Mouse (Mus musculus): ENCODE measurements at regions not wholly inside any gene's neighbourhood (a gene's known extent, or its start where the extent isn't known, plus 50 kb on each side); places are given as distances from the start of the nearest gene placed in this dataset.

DNA sequence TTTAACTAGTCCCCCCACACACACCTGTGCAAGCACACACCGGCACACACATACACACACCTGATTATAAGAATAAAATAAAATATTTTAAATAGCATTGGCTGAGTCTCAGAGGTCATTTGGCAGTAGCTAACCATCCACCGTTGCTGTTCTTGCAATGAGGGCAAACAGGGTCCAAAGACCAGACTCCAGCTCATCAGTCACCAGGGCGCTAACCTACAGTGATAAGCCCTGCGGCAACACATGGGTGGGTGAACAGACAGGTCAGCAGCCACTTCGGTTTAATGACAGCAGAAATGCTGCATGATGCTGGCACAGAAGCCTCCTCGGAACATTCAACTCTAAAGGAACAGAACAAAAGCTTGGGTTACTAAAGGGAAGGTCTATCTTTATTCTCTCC is 54.9 kb downstream of the Tas2r134 start:
- no peak for TF ChIP-seq CTCF (IDR thresholded peaks at IDR 0.05; ENCODE audit: low read depth)
- whole genome bisulfite sequencing = 77% methylated on average over 6 of the region's 6 CpGs

DNA sequence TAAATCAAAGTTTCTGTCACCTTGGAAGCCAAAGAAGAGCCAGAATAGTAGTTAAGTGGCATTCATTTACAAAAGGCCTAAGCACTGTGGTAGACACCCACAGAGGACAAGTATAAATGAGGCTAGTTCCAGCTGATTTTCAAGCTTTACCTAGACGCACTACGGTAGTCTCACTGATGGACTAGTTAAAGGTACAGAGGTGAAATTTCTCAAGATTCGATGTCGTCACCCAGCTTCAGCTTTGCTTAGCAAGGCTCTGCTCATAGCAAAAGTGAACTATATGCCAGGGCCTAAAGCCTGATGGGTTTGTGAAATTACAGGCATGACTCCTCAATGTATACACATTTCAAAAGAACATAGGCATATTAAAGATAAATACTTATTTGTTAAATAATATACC is 55.4 kb downstream of the Tas2r134 start:
- no peak for TF ChIP-seq CTCF (IDR thresholded peaks at IDR 0.05; ENCODE audit: low read depth)
- Histone ChIP-seq H3K4me3 (ENCODE audit: low read length) (no peak overlapping the region), H3K4me2 (ENCODE audit: low read depth, low read length) (no peak overlapping the region), H3K4me1 (ENCODE audit: insufficient read depth, low read length) (no peaks in the 10 kb centered on the region), H3K27me3 (ENCODE audit: insufficient read depth, low read length) (no peaks in the 10 kb centered on the region), H3K9me3 (ENCODE audit: low read length) (no peaks in the 10 kb centered on the region), H3K9ac (replicated peaks; ENCODE audit: low read length) (no peak overlapping the region), H3K36me3 (ENCODE audit: insufficient read depth, low read length) (no peaks in the 10 kb centered on the region), H3K27ac (no peak overlapping the region)
- ATAC-seq = no peak
- DNase-seq (ENCODE audit: low spot score) = no peak
- 82% methylated on average over 4 of the region's 4 CpGs for WGBS

More for the DNA sequence above, 54.9 kb downstream of the Tas2r134 start:
- Histone ChIP-seq H3K9ac (replicated peaks; ENCODE audit: low read length) (no peak overlapping the region), H3K4me2 (ENCODE audit: low read depth, low read length) (no peak overlapping the region), H3K27me3 (ENCODE audit: insufficient read depth, low read length) (no peaks in the 10 kb centered on the region), H3K9me3 (ENCODE audit: low read length) (no peaks in the 10 kb centered on the region), H3K36me3 (ENCODE audit: insufficient read depth, low read length) (no peaks in the 10 kb centered on the region), H3K4me3 (ENCODE audit: low read length) (no peak overlapping the region), H3K27ac (no peak overlapping the region), H3K4me1 (ENCODE audit: insufficient read depth, low read length) (no peaks in the 10 kb centered on the region)
- ATAC-seq (no peak), DNase-seq (ENCODE audit: low spot score) (no peak)

DNA sequence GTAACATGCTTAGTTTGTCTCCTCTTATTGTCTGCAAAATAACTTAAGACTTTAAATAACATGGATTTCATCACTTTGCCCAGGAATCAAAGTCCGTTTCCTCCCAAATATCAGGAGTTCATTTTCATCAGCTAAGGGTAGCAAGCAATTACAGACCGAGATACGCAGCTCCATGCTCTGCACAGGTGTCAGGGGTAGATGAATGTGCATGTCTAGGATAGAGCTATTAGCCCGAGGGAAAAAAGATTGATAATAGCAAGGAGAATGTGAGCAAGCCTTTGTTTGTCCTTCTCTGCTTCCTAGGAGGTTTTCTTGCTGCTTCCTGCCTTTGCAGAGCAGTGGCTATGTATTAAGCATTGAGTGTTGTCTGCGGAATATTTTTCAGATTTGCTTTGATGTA is 77.8 kb downstream of the Tas2r134 start:
- Histone ChIP-seq H3K27ac (no peak overlapping the region), H3K4me1 (ENCODE audit: insufficient read depth, low read length) (no peaks in the 10 kb centered on the region), H3K9me3 (ENCODE audit: low read length) (no peaks in the 10 kb centered on the region), H3K4me2 (ENCODE audit: low read depth, low read length) (no peak overlapping the region), H3K27me3 (ENCODE audit: insufficient read depth, low read length) (no peaks in the 10 kb centered on the region), H3K9ac (replicated peaks; ENCODE audit: low read length) (no peak overlapping the region), H3K36me3 (ENCODE audit: insufficient read depth, low read length) (no peaks in the 10 kb centered on the region), H3K4me3 (ENCODE audit: low read length) (no peak overlapping the region)
- 60% methylated on average over 5 of the region's 5 CpGs for WGBS
- no peak for TF ChIP-seq CTCF (IDR thresholded peaks at IDR 0.05; ENCODE audit: low read depth)
- ATAC-seq = no peak
- DNase-seq (ENCODE audit: low spot score) = no peak

- no peak for ATAC-seq
- DNase-seq (ENCODE audit: low spot score) = no peak
- Histone ChIP-seq H3K4me1 (ENCODE audit: insufficient read depth, low read length) (no peaks in the 10 kb centered on the region), H3K4me2 (ENCODE audit: low read depth, low read length) (no peak overlapping the region), H3K36me3 (ENCODE audit: insufficient read depth, low read length) (no peaks in the 10 kb centered on the region), H3K9ac (replicated peaks; ENCODE audit: low read length) (no peak overlapping the region), H3K27me3 (ENCODE audit: insufficient read depth, low read length) (no peaks in the 10 kb centered on the region), H3K4me3 (ENCODE audit: low read length) (no peak overlapping the region), H3K9me3 (ENCODE audit: low read length) (no peaks in the 10 kb centered on the region), H3K27ac (no peak overlapping the region)
- no peak for TF ChIP-seq CTCF (IDR thresholded peaks at IDR 0.05; ENCODE audit: low read depth)
- WGBS = 82% methylated on average over 2 of the region's 2 CpGs
These were observed 81.4 kb downstream of the Tas2r134 start for GRCm38 (mm10) chr2:51708701-51709100.

- no peak for TF ChIP-seq CTCF (IDR thresholded peaks at IDR 0.05; ENCODE audit: low read depth)
- Histone ChIP-seq H3K9ac (replicated peaks; ENCODE audit: low read length) (no peak overlapping the region), H3K4me1 (ENCODE audit: insufficient read depth, low read length) (no peaks in the 10 kb centered on the region), H3K4me3 (ENCODE audit: low read length) (no peak overlapping the region), H3K36me3 (ENCODE audit: insufficient read depth, low read length) (no peaks in the 10 kb centered on the region), H3K27me3 (ENCODE audit: insufficient read depth, low read length) (no peaks in the 10 kb centered on the region), H3K9me3 (ENCODE audit: low read length) (no peaks in the 10 kb centered on the region), H3K4me2 (ENCODE audit: low read depth, low read length) (no peak overlapping the region), H3K27ac (no peak overlapping the region)
- DNase-seq (ENCODE audit: low spot score) (no peak), ATAC-seq (no peak)
- WGBS = 94% methylated on average over 7 of the region's 7 CpGs
These were observed 85.3 kb downstream of the Tas2r134 start for GRCm38 (mm10) chr2:51712611-51713010.

- Histone ChIP-seq H3K9me3 (ENCODE audit: low read length) (no peaks in the 10 kb centered on the region), H3K27me3 (ENCODE audit: insufficient read depth, low read length) (no peaks in the 10 kb centered on the region), H3K9ac (replicated peaks; ENCODE audit: low read length) (no peak overlapping the region), H3K4me3 (ENCODE audit: low read length) (no peak overlapping the region), H3K4me2 (ENCODE audit: low read depth, low read length) (no peak overlapping the region), H3K4me1 (ENCODE audit: insufficient read depth, low read length) (no peaks in the 10 kb centered on the region), H3K27ac (no peak overlapping the region), H3K36me3 (ENCODE audit: insufficient read depth, low read length) (no peaks in the 10 kb centered on the region)
- WGBS = 64% methylated on average over 3 of the region's 3 CpGs
- no peak for TF ChIP-seq CTCF (IDR thresholded peaks at IDR 0.05; ENCODE audit: low read depth)
- ATAC-seq = no peak
- no peak for DNase-seq (ENCODE audit: low spot score)
These were observed 103.5 kb downstream of the Tas2r134 start for GRCm38 (mm10) chr2:51730805-51731204.

- DNase-seq (ENCODE audit: low spot score) = no peak
These were observed 104.4 kb downstream of the Tas2r134 start for GRCm38 (mm10) chr2:51731703-51732102.

More at GRCm38 (mm10) chr2:51731703-51732102, 104.4 kb downstream of the Tas2r134 start:
- Histone ChIP-seq H3K36me3 (ENCODE audit: insufficient read depth, low read length) (no peaks in the 10 kb centered on the region), H3K27me3 (ENCODE audit: insufficient read depth, low read length) (no peaks in the 10 kb centered on the region), H3K4me1 (ENCODE audit: insufficient read depth, low read length) (no peaks in the 10 kb centered on the region), H3K27ac (no peak overlapping the region), H3K9ac (replicated peaks; ENCODE audit: low read length) (no peak overlapping the region), H3K4me2 (ENCODE audit: low read depth, low read length) (no peak overlapping the region), H3K4me3 (ENCODE audit: low read length) (no peak overlapping the region), H3K9me3 (ENCODE audit: low read length) (no peaks in the 10 kb centered on the region)
- WGBS = 67% methylated on average over 4 of the region's 4 CpGs
- ATAC-seq = no peak
- no peak for TF ChIP-seq CTCF (IDR thresholded peaks at IDR 0.05; ENCODE audit: low read depth)
